Mouse (Mus musculus) bone marrow, adult 2 months (tissue): ENCODE measurements at regions not wholly inside any gene's neighbourhood (a gene's known extent, or its start where the extent isn't known, plus 50 kb on each side); places are given as distances from the start of the nearest gene placed in this dataset.

Experiments
- H3K27ac ChIP-seq: fragments of 200-500 bp; 2 replicates; pipeline ENCODE4 v1.5.1; 2012; ENCODE audit warnings: low read depth, mild to moderate bottlenecking, control low read depth, inconsistent platforms, low read length; ENCODE audit not compliant: control insufficient read depth, poor library complexity, insufficient read depth
- H3K4me1 ChIP-seq: fragments of 200-500 bp; 2 replicates; pipeline ENCODE4 v1.6.1; 2011; ENCODE audit warnings: low read length; ENCODE audit not compliant: control insufficient read depth, insufficient read depth
- H3K4me3 ChIP-seq: fragments of 200-500 bp; replicated peaks from 2 replicates; pipeline ENCODE3; 2011; ENCODE audit warnings: mild to moderate bottlenecking, low read depth, low read length, control low read depth; ENCODE audit not compliant: control insufficient read depth
- CTCF ChIP-seq: fragments of 200-500 bp; IDR thresholded peaks from 2 replicates; pipeline ENCODE4 v1.5.1; 2011; ENCODE audit warnings: low read length, control low read depth; ENCODE audit not compliant: control insufficient read depth, insufficient read depth
- POLR2A ChIP-seq: fragments of 200-500 bp; IDR thresholded peaks from 2 replicates; pipeline ENCODE4 v1.6.1; 2011; ENCODE audit warnings: low read depth, mild to moderate bottlenecking, control low read depth, low read length, borderline replicate concordance; ENCODE audit not compliant: control insufficient read depth
- whole genome bisulfite sequencing: fragments of 180-500 bp; shearing (Covaris S2); methylation state at CpG from one replicate; pipeline ENCODE4 v1.1.7; 2018; 5-methylcytosine and 5-hydroxymethylcytosine counted together

- peaks cover 1% of the 10 kb centered on the region; the same call in 1 of the 2 replicates for H3K4me1 ChIP-seq
- 58% methylated on average over 2 of the region's 2 CpGs for WGBS
- H3K4me3 ChIP-seq, result no peak overlapping the region
- TF ChIP-seq POLR2A (no peak), CTCF (no peak)
- H3K27ac ChIP-seq, result no peak overlapping the region
Measured at GRCm38 (mm10) chr16:21361406-21361805, 61.5 kb upstream of the Vps8 start.

DNA sequence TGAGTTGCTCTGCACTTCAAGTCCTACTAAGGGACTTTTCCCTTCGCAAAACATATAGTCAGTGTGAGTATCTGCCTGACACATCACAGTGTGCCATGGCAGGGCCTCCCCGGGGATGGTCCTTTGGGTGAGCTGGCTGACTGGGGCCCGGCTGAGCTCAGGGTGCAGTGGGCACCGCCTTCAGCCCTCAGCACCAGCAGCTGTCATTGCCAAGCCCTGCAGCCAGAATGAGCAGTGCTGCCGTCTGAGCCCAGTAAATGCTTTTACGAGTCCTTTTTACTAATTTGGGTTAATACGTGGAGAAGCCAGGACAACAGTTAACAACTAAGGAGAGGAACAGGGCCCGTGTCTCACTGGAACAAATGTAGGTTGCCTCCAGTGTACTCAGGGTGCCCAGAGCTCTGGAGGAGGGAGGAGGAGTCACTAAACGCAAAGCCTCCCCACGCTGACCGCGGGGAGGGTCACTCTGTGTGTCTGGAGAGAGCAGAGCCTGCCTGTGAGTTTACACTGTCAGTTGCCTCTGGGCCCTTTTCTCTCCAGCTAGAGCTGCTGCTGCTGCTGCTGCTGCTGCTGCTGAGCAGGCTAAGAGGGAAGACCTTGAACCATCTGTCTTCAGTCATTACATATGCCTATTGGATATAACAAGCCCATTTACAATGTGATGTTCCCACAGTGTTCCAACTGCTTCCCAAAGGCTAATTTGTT is 60.1 kb upstream of the Vps8 start:
- Histone ChIP-seq H3K4me3 (no peak overlapping the region), H3K4me1 (peaks cover 1% of the 10 kb centered on the region; the same call in 1 of the 2 replicates), H3K27ac (no peak overlapping the region)
- TF ChIP-seq CTCF (no peak), POLR2A (no peak)
- WGBS, result 83% methylated on average over 12 of the region's 12 CpGs

- Histone ChIP-seq H3K4me3 (no peak overlapping the region), H3K27ac (no peak overlapping the region), H3K4me1 (peaks cover under 1% of the 10 kb centered on the region; the same call in 1 of the 2 replicates)
- no peak for TF ChIP-seq CTCF
- TF ChIP-seq POLR2A, result no peak
- WGBS, result 67% methylated on average over 8 of the region's 8 CpGs
Measured at GRCm38 (mm10) chr16:21364885-21365284, 58.0 kb upstream of the Vps8 start.

DNA sequence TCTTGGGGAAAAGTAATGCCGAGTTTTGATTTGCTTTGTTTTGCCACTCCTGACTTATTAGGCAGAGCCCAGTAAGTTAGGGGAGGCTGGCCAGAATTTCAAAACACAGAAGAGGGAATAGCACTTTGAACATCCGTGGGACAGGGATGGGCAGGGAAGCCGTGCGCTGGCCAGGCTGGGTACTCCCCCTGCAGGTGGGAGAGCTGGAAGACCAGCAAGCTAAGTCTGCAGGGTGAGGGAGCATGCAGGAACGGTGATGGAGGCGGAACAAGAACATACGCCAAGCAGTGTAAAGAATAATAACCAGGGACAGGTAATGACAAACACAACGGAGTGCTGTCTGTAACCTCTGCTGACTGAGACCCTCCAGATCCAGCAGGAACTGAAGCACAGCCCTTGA is 55.5 kb upstream of the Vps8 start:
- 55% methylated on average over 8 of the region's 8 CpGs for WGBS

DNA sequence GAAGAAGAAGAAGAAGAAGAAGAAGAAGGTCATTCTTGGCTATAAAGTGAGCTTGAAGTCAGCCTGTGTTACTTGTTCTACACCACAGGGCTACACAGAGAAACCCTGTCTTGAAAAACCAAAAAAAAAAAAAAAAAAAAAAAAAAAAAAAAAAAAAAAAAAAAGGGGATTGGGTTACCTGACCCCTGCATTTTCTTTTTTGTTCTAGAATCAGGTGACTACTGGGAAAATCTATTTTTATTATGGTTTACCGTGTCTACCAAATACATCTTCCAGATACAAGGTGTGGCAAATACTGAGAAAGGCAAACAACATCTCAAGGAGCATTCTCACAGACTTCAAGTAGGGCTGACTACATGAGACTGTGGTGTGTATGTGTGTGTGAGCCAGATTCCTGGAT is 54.1 kb upstream of the Vps8 start:
- 93% methylated on average over 1 of the region's 1 CpGs for WGBS
- no peaks in the 10 kb centered on the region for H3K4me1 ChIP-seq
- TF ChIP-seq CTCF (no peak), POLR2A (no peak)
- H3K27ac ChIP-seq, result no peak overlapping the region
- no peak overlapping the region for H3K4me3 ChIP-seq

More for the DNA sequence above, 55.5 kb upstream of the Vps8 start:
- H3K4me1 ChIP-seq, result no peaks in the 10 kb centered on the region
- no peak overlapping the region for H3K27ac ChIP-seq
- TF ChIP-seq POLR2A (no peak), CTCF (peak; percentile 28; the same call in 1 of the 2 replicates)
- no peak overlapping the region for H3K4me3 ChIP-seq

- TF ChIP-seq CTCF (no peak), POLR2A (no peak)
- no peaks in the 10 kb centered on the region for H3K4me1 ChIP-seq
- WGBS, result 75% methylated on average over 12 of the region's 12 CpGs
- H3K27ac ChIP-seq, result no peak overlapping the region
- no peak overlapping the region for H3K4me3 ChIP-seq
Measured at GRCm38 (mm10) chr16:21369569-21370512, 53.1 kb upstream of the Vps8 start.
